Mouse (Mus musculus): ENCODE data around the gene Ccl3. TPM values are rescaled to one million over a fixed set of nuclear protein-coding genes. Genes with fewer than 3 reads are reported as not detected.

Ccl3 gene
- polyA plus RNA-seq (2012; rRNA removed; ENCODE audit: low replicate concordance) = 3.1 and 4.3 TPM in 2 replicates

DNA sequence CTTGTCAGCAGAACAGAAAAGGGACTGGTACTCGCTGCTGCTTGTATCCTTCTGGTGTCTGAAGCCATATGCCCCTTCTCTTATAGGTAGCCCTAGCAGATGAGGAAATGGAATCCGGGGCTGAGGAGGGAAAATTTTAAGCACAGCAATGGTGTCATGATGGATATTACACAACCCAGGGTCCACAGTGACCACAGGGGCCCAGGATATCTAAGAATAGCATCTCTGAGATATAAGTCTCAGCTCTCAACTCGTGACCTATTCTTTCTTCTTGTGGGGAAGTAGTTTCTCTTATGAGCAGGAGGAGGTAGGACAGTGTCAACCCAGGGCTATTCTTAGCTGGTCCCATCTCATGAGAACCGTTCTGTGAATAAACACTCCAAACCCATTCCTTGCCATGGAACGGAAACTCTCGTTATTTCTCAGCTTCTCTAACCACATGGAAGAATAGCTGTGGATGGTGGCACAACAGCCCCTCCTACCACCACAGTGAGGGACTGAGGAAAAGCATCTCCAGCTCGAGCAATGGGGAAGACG lies at the start of gene Ccl3:
Gene Ccl3 (minus strand): TSS at position 51 of the 537 bp plus-strand sequence.

DNA sequence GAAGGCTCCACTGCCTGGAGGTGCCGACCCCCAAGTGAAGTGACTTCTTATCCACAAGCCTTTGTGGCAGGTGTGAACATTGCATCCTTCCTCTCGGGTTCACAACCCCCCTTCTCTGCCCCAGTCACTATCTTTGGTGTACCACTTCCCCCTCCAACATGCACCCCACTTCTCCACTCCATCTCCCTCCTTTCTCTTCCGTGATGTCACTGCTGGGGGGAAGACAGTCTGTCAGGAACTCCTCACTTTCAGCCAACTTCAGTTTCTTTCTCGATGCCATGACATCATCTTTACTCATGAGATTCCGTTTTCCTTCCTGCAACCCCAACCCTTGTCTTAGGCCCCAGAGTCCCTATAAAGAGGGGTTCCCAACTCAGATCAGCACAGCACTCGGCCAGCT lies 13.0 kb upstream of the Ccl3 start, which contains the start of gene Ccl4:
Gene Ccl4 (plus strand): TSS at position 381 of the 400 bp plus-strand sequence.

DNA sequence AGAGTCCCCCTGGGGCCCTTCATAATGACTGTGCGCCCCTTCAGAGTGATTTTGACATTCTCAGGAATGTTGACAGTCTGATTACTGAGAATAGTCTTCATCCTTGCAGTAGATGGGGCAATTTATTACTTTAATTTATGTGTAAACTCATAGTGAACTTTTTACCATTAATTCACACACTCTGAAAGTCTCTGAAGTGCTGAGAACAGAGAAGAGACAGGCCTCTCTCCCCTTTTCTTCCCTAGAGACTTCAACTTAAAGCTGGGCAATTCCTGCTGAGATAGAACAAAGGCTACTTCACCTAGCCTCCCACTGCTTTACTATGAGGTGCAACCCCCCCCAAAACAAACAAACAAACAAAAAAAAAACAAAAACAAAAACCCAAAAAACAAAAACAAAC lies 3.6 kb downstream of the Ccl3 start, which contains the start of gene Rpl9-ps1:
Gene Rpl9-ps1 (minus strand): TSS at position 101 of the 400 bp plus-strand sequence.

Other genes with a start within 250 kb of the Ccl3 start
- 0.68 and 0.70 TPM in 2 replicates for gene Rasl10b, start 240.2 kb downstream of the Ccl3 start, polyA plus RNA-seq (2012; rRNA removed; ENCODE audit: low replicate concordance)
- gene Gas2l2, start 219.9 kb downstream of the Ccl3 start, polyA plus RNA-seq (2012; rRNA removed; ENCODE audit: low replicate concordance) = 0.04 TPM in 1 of 2 replicates, not detected in the other
- gene 1700020L24Rik, start 211.7 kb downstream of the Ccl3 start, polyA plus RNA-seq (2012; rRNA removed; ENCODE audit: low replicate concordance) = 2.4 and 3.0 TPM in 2 replicates
- gene Mmp28, start 186.3 kb downstream of the Ccl3 start, polyA plus RNA-seq (2012; rRNA removed; ENCODE audit: low replicate concordance) = 16.7 and 33.4 TPM in 2 replicates
- gene Taf15, start 176.3 kb downstream of the Ccl3 start, polyA plus RNA-seq (2012; rRNA removed; ENCODE audit: low replicate concordance) = 4.1 and 5.1 TPM in 2 replicates
- gene Heatr9, start 127.2 kb downstream of the Ccl3 start, polyA plus RNA-seq (2012; rRNA removed; ENCODE audit: low replicate concordance) = 0.19 TPM in 2 replicates
- gene Ccl5, start 118.8 kb downstream of the Ccl3 start, polyA plus RNA-seq (2012; rRNA removed; ENCODE audit: low replicate concordance) = 640 and 1,485 TPM in 2 replicates
- gene Ccl9, start 70.7 kb downstream of the Ccl3 start, polyA plus RNA-seq (2012; rRNA removed; ENCODE audit: low replicate concordance) = 8.7 and 25.6 TPM in 2 replicates
- 31.5 and 59.5 TPM in 2 replicates for gene Ccl6, start 56.3 kb downstream of the Ccl3 start, polyA plus RNA-seq (2012; rRNA removed; ENCODE audit: low replicate concordance)
- not detected in 2 replicates for gene Rpl9-ps1, start 3.7 kb downstream of the Ccl3 start, polyA plus RNA-seq (2012; rRNA removed; ENCODE audit: low replicate concordance)
- gene Ccl4, start 13.2 kb upstream of the Ccl3 start, polyA plus RNA-seq (2012; rRNA removed; ENCODE audit: low replicate concordance) = 2.5 and 3.8 TPM in 2 replicates
- 10.6 and 42.5 TPM in 2 replicates for gene Wfdc17, start 54.6 kb upstream of the Ccl3 start, polyA plus RNA-seq (2012; rRNA removed; ENCODE audit: low replicate concordance)
- gene Wfdc18, start 59.7 kb upstream of the Ccl3 start, polyA plus RNA-seq (2012; rRNA removed; ENCODE audit: low replicate concordance) = 51.7 and 105 TPM in 2 replicates
- gene Wfdc21, start 97.6 kb upstream of the Ccl3 start, polyA plus RNA-seq (2012; rRNA removed; ENCODE audit: low replicate concordance) = 111 and 252 TPM in 2 replicates
- 21.8 and 25.4 TPM in 2 replicates for gene Heatr6, start 104.3 kb upstream of the Ccl3 start, polyA plus RNA-seq (2012; rRNA removed; ENCODE audit: low replicate concordance)
- 0.10 and 0.23 TPM in 2 replicates for gene Hnf1b, start 200.7 kb upstream of the Ccl3 start, polyA plus RNA-seq (2012; rRNA removed; ENCODE audit: low replicate concordance)

All from mammary gland, adult 2 months (tissue).